Mouse (Mus musculus) R1 (cell line): ENCODE data around the gene Lrrc14b.

Source experiments
- DNase-seq: peaks from one replicate; pipeline ENCODE4 v3.0.0-alpha.2; 2018; ENCODE audit warnings: low read depth, low spot score

Lrrc14b gene

DNA sequence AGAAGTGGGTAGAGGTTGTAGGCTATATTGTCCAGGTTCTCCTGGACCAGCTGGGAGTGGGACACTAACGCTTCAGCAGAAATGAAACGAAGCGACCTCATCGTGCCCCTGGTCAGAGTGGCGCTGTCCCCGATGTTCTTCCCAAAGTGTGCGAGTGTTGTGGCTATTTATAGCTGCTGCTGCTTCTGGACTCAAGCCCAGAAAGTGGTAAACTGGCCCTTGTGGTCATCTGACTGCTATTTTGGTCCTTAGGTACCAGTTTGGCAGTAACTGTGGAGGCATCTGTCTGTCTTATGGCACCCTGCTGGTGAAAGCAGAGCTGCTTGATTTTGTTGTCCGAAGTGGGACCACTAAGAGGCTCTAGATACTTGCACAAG, at the start of gene Lrrc14b:
Gene Lrrc14b (minus strand): TSS at position 147 of the 377 bp plus-strand sequence.
- no peak for DNase-seq

DNA sequence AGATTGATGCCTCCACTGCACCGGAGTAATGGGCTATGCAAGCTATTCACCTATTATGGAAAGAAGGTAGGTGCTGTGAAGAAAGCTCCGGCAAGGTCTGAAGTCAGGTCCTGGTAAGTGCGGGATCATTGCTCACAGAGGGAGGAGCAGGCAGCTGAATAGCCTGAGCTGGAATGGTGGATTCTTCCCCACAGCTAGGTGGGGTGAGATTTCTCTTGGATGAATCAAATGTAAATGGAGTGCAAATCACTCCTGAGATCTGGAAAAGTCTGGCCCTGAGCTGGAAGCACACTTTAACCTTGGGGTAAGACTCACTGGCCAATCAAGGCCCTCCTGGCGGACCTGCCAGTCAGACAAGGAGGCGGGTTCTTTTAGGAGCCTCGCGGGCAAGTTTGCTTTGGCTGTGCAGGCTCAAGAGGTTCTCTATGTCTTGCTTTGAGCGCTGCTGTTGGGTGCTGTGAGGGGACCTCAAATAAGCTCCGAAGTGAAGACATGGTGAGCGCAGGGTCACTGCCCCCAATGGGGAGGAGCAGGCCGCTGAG, 35.6 kb upstream of the Lrrc14b start, which contains the start of gene Ftl1-ps1:
Gene Ftl1-ps1 (plus strand): TSS at position 397 of the 542 bp plus-strand sequence.
- peak; percentile 100 for DNase-seq

GRCm38 (mm10) chr13:74391156-74391555, 27.4 kb upstream of the Lrrc14b start:
- no peak for DNase-seq

DNA sequence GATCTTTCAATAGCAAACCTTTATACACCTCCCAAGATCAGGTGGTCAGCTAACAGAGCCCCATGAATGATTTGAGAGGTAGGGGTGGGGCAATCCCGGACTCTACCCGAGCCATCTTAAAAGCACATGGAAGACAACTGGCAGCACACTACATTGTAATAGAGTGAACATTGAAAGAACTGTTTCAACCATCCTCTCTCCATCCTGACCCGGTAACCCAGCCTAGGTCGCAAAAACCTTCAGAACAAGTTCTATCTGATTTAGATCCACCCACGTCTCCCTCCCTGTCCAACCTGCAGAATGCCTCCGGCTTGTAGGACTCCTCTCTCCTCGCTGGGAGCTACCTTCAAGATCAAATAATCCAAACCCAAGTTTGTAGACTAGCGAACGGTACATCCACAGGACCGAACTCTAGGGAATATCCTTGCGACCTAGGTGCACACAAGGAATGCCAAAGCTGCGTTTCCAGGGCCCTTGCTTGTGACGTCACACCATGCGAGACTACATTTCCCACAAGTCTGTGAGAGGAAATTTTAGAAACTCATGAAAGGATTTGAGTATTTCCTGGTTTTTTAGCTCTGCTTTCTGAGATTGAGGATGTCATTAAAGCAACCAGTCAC, 26.7 kb upstream of the Lrrc14b start, which contains the start of gene Zfp72:
Gene Zfp72 (minus strand): TSS at position 466 of the 620 bp plus-strand sequence.
- DNase-seq = peak; percentile 85

- no peak for DNase-seq
These were observed 25.9 kb upstream of the Lrrc14b start for GRCm38 (mm10) chr13:74389730-74390129.

- DNase-seq = no peak
These were observed 18.5 kb upstream of the Lrrc14b start for GRCm38 (mm10) chr13:74382289-74382688.

DNA sequence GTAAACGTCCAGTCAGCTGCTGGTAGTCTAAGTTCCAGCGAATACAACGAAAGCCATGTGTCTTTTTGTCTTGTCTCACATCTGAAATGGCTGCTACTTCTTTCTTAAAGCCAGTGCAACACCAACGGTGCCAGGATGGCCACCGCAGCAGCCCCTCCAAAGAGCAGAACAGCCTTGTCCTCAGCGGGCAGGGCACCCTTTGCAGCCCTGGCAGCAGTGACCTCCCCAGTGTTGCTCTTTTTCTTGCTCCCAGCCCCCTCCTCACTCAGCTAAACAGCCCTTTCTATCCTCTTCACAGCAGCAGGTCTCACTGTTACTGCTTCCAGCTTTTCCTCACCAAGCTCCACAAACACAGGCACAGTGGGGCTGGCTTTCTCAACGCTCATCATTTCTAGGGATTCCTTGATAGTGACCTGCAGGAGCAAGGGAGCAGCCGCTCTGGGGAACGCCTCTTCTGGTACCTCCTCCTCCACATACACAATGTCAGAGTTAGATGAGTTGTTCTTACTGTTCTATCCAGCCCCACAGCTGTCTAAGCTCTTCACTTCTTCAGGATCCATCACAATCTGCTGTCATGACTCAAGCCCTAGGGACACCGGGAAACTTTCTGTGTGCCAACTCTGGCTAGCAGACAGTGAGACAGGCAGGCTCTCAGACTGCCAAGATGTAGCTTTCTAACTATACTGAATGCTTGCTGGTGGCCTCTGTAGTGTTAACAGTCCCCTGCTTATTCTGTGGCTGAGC, 17.9 kb upstream of the Lrrc14b start:
- DNase-seq = no peak

GRCm38 (mm10) chr13:74363176-74363858, 488 bp downstream of the Lrrc14b start:
- DNase-seq = no peak

DNA sequence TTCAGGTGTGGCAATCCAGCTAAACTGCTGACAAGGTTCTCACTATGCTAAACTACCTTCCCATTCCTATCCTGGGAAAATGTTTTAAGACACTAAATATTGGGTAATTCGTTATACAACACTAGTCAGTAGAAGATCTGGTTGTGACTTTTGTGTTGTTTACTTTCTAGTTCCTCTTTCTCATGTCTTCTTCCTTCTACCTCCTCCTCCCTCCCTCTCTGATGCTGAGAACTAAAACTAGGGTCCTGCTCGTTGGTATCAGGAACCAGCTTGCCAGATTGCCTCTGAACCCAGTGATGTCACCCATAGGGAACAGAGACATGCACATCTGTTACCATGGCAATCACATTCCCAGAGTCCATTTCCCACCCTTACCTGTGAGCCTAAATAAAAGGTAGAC, 1.6 kb downstream of the Lrrc14b start:
- DNase-seq = no peak

DNA sequence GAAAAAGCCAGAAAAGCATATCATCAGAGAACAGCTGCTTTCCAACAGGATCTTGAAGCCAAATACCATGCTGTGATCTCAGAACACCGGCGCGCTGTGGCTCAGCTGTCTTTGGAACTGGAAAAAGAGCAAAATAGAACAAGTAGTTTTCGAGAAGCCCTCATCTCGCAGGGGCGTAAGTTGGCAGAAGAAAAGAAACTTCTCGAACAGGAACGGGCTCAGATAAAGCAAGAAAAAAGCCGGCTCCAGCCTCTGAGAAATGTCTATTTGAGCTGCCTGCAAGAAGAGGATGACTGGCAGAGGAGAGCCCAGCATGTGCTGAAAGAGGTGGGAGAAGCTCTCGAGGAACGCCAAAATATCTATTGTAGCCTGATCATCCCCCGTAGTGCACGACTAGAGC, 7.3 kb downstream of the Lrrc14b start:
- DNase-seq = peak; percentile 13

GRCm38 (mm10) chr13:74350435-74350906, 13.3 kb downstream of the Lrrc14b start:
- no peak for DNase-seq

DNA sequence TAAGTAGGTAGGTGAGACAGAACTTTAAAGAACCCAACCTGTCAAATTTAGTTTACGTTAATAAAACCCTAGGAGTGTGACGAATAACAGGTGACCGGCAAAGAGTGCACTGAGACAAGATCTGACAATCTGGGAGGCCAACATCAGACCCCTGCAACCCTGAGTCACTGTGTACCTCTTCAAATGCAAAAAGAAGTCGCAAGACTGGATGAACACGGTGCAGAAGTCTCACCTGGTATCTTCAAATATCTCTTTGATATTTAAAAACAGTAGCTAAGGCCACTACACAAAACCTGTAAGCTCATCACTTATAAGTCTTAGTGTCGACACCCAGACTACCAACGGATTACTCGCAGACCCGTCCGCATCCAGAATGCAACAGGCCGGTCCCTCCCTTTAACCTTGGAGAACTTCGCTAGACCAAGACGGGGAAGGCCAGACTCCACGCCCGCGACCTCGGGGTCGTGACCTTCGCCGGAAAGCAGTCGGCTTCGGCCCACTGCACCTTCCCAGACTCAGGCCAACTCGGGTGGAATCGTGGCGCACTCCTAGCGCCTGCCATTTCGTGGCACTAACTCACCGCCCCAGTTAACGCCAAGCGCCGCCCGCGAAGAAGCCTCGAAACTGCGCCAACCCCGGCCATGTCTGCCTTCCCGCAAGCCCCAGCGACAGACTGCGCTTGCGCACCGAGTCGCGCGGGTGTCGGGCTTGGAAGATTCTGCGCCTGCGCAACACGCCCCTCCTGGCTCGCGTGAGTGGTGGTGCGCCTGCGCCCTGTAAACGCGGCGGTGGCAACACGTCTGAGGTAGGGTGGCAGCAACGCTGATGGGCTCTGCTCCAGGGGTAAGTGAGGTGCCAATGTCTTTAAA, 14.0 kb downstream of the Lrrc14b start, which contains the start of the genes Sdha and Ccdc127:
Gene Sdha (minus strand): TSS at position 715 of the 869 bp plus-strand sequence.
Gene Ccdc127 (plus strand): TSS at position 744 of the 869 bp plus-strand sequence.
- peak; percentile 97 for DNase-seq

GRCm38 (mm10) chr13:74341036-74341435, 22.8 kb downstream of the Lrrc14b start:
- peak; percentile 84 for DNase-seq

GRCm38 (mm10) chr13:74329321-74329720, 34.5 kb downstream of the Lrrc14b start:
- no peak for DNase-seq

DNA sequence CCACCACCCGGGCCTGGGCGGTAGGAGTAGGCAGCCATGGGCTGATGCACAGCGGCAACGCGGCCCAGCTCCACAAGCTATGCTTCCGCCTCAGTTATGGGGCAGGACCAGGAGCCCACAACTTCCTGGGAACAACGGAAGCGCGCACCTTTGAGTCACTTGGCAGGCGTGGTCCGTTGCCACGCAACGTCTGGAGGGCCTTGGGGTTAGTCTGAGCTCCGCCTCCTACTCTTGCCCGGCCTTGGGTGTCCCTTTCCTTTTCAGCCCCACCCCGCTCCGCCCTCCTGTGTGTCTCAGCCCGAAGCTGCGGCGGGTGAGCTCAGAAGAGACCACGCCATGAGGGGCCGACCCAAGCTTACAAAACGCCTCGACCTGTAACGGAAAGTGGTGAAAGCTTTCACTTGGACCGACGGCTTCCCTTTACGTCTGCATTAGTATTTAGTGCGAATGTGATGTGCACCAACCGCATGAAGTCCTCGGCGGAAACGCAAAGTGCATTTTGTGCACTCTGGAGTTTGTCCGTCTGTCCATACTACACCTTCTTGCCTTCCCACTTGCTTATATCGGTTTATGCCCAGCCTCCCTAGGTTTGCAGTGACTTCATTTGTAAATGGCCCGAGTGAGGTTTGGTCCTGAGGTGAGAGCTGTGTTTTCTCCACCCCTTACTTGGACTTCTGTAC, 46.5 kb downstream of the Lrrc14b start, which contains the start of gene Pdcd6:
Gene Pdcd6 (minus strand): TSS at position 411 of the 680 bp plus-strand sequence.
- DNase-seq = peak; percentile 99

DNA sequence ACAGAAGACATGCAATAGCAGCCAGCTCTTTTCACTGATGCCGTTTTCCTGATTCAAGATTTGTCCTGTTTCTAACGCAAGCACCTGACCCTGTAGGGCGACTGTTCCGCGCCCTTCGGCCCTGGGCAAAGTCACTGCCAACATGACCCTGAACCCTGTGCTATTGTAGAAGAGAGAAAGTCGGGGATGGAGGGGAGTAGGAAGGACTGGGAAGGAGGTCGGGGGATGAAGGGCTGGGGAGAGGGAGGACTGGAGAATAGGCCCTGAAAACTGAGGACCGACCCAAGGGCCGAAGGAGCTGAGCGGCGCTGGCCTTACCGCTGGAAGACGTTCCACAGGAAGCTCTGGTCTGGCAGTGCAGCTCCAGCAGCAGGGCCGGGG, 47.0 kb downstream of the Lrrc14b start:
- DNase-seq = no peak

GRCm38 (mm10) chr13:74316386-74316785, 47.4 kb downstream of the Lrrc14b start:
- peak; percentile 61 for DNase-seq

DNA sequence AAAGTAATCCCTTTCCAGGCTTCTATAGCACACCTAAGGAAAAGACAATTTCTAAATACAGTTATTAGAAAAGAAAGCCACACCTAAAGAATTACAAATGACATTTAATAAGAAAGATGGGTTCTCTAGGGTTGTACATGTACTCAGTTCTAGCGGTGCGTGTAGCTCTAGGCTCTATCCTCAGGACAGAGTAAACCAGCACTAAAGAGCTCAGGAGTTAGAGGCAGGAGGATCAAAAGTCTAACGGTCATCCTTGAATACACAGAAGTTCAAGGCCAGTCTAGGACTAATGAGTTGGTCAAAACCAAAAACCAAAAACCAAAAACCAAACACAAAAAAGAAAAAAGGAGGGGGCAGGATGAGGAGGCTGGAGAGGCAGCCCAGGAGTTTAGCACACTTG, 49.2 kb downstream of the Lrrc14b start:
- no peak for DNase-seq
